Comparison of ENCODE assay signal across 9 mouse cellular contexts in genomic region chr10:80857848-80858247, GRCm38 (mm10). TPM values are rescaled to one million over a fixed set of nuclear protein-coding genes. Genes with fewer than 3 reads are reported as not detected.
DNase-seq lines count a peak whose midpoint lies in the region; ATAC-seq and TF ChIP-seq lines count a peak whose summit lies in the region.
"Had no signal": no experiment of that assay in that cellular context is flagged by ENCODE, and none has a peak within 500 bp of the region (broad histone marks: within the 10 kb centered on the region; RNA-seq: fewer than 3 reads in every experiment).

No protein-coding gene starts in this region.

- DNase-seq in midbrain, embryonic 10.5 days (ENCODE audit: low spot score), result no peak
- no peak for DNase-seq in urinary bladder, postnatal 14 days (ENCODE audit: low spot score)
- no peak for DNase-seq in right cerebral cortex, postnatal 36 days (ENCODE audit: low spot score in 2 of 2)
- no peak for DNase-seq in kidney, postnatal 36 days

- no peak overlapping the region; the same call in 1 of the 2 replicates for H3K4me2 ChIP-seq in midbrain, embryonic 15.5 days
- no peak overlapping the region for H3K4me2 ChIP-seq in forebrain, embryonic 12.5 days
- H3K4me2 ChIP-seq in limb, embryonic 12.5 days, result no peak overlapping the region

- TF ChIP-seq POLR2A in olfactory bulb, adult 2 months (IDR thresholded peaks at IDR 0.05; ENCODE audit: insufficient read depth, low read depth, low read length), result no peak

- TF ChIP-seq CTCF in olfactory bulb, adult 2 months (IDR thresholded peaks at IDR 0.05; ENCODE audit: insufficient read depth, low read depth, low read length), result no peak

- H3K4me3 ChIP-seq in midbrain, embryonic 10.5 days, result peak overlapping the region; percentile 14; the same call in 1 of the 2 replicates
- H3K4me3 ChIP-seq in midbrain, embryonic 15.5 days, result no peak overlapping the region
- no peak overlapping the region for H3K4me3 ChIP-seq in forebrain, embryonic 12.5 days (replicated peaks)
- no peak overlapping the region; the same call in 1 of the 2 replicates for H3K4me3 ChIP-seq in limb, embryonic 12.5 days (replicated peaks)
- H3K4me3 ChIP-seq in olfactory bulb, adult 2 months (ENCODE audit: insufficient read depth, low read depth, low read length), result no peak overlapping the region

- 76% methylated on average over 3 of the region's 3 CpGs for WGBS in midbrain, embryonic 10.5 days
- 59% methylated on average over 3 of the region's 3 CpGs for WGBS in midbrain, embryonic 15.5 days
- WGBS in forebrain, embryonic 12.5 days, result 62% methylated on average over 3 of the region's 3 CpGs
- WGBS in limb, embryonic 12.5 days, result 69% methylated on average over 3 of the region's 3 CpGs
- WGBS in olfactory bulb, adult 2 months, result 75% methylated on average over 3 of the region's 3 CpGs

- H3K4me1 ChIP-seq in midbrain, embryonic 10.5 days, result peaks cover 50% of the 10 kb centered on the region
- peaks cover 41% of the 10 kb centered on the region for H3K4me1 ChIP-seq in midbrain, embryonic 15.5 days
- H3K4me1 ChIP-seq in forebrain, embryonic 12.5 days, result peaks cover 44% of the 10 kb centered on the region
- H3K4me1 ChIP-seq in limb, embryonic 12.5 days (replicated peaks), result peaks cover 26% of the 10 kb centered on the region
- peaks cover 39% of the 10 kb centered on the region for H3K4me1 ChIP-seq in olfactory bulb, adult 2 months (ENCODE audit: control insufficient read depth, insufficient read depth, low read length)

- peaks cover 27% of the 10 kb centered on the region for H3K36me3 ChIP-seq in midbrain, embryonic 10.5 days
- peaks cover 7% of the 10 kb centered on the region; the same call in 1 of the 2 replicates for H3K36me3 ChIP-seq in midbrain, embryonic 15.5 days (replicated peaks)
- peaks cover 24% of the 10 kb centered on the region for H3K36me3 ChIP-seq in forebrain, embryonic 12.5 days (replicated peaks)
- peaks cover 23% of the 10 kb centered on the region for H3K36me3 ChIP-seq in limb, embryonic 12.5 days

- H3K27me3 ChIP-seq in midbrain, embryonic 10.5 days (ENCODE audit: low read depth, poor library complexity, severe bottlenecking), result no peaks in the 10 kb centered on the region
- no peaks in the 10 kb centered on the region for H3K27me3 ChIP-seq in midbrain, embryonic 15.5 days (replicated peaks)
- no peaks in the 10 kb centered on the region for H3K27me3 ChIP-seq in forebrain, embryonic 12.5 days
- H3K27me3 ChIP-seq in limb, embryonic 12.5 days, result no peaks in the 10 kb centered on the region

- H3K27ac ChIP-seq in midbrain, embryonic 10.5 days (replicated peaks), result peak overlapping the region; percentile 42
- H3K27ac ChIP-seq in midbrain, embryonic 15.5 days, result no peak overlapping the region
- 0 out of 2 replicates have a peak overlapping the region, but pooled peaks have one; percentile 36 for H3K27ac ChIP-seq in forebrain, embryonic 12.5 days
- H3K27ac ChIP-seq in limb, embryonic 12.5 days, result 0 out of 2 replicates have a peak overlapping the region, but pooled peaks have one; percentile 29
- 0 out of 2 replicates have a peak overlapping the region, but pooled peaks have one; percentile 27 for H3K27ac ChIP-seq in olfactory bulb, adult 2 months (ENCODE audit: insufficient read depth, low read depth, low read length)

- ATAC-seq in midbrain, embryonic 15.5 days (replicated peaks), result no peak
- no peak for ATAC-seq in forebrain, embryonic 12.5 days (ENCODE audit: low FRiP score)
- no peak for ATAC-seq in limb, embryonic 12.5 days (ENCODE audit: insufficient number of reproducible peaks, insufficient read depth, low FRiP score, low TSS enrichment, low read depth)
- ATAC-seq: lung, postnatal 0 days had no signal

- no peaks in the 10 kb centered on the region for H3K9me3 ChIP-seq in midbrain, embryonic 10.5 days (replicated peaks)
- no peaks in the 10 kb centered on the region for H3K9me3 ChIP-seq in midbrain, embryonic 15.5 days
- no peaks in the 10 kb centered on the region for H3K9me3 ChIP-seq in forebrain, embryonic 12.5 days
- H3K9me3 ChIP-seq in limb, embryonic 12.5 days, result no peaks in the 10 kb centered on the region

- H3K9ac ChIP-seq in midbrain, embryonic 15.5 days, result no peak overlapping the region
- no peak overlapping the region for H3K9ac ChIP-seq in forebrain, embryonic 12.5 days
- 0 out of 2 replicates have a peak overlapping the region, but pooled peaks have one; percentile 14 for H3K9ac ChIP-seq in limb, embryonic 12.5 days (replicated peaks)

RNA-seq across cellular contexts. Expression of gene Sppl2b, which starts 2.8 kb away (rescaled TPM):
- 42.8 and 45.6 TPM in 2 replicates for polyA plus RNA-seq in midbrain, embryonic 10.5 days (2016; fragmentation: Nextera tagmentation; extraction: Ambion mirVana)
- polyA plus RNA-seq in midbrain, embryonic 15.5 days (2015; fragmentation: Nextera tagmentation; extraction: Ambion mirVana), result 85.5 and 89.5 TPM in 2 replicates
- 43.3 and 44.0 TPM in 2 replicates for polyA plus RNA-seq in forebrain, embryonic 12.5 days (2016; fragmentation: Nextera tagmentation; extraction: Ambion mirVana)
- polyA plus RNA-seq in limb, embryonic 12.5 days (2016; fragmentation: Nextera tagmentation; extraction: Ambion mirVana), result 43.7 and 50.3 TPM in 2 replicates
- polyA plus RNA-seq in olfactory bulb, adult 2 months (2012; ENCODE audit: insufficient read depth, insufficient read length, low replicate concordance, missing spikeins), result not detected in 2 replicates

RNA-seq across cellular contexts. Expression of gene Lsm7, which starts 2.8 kb away (rescaled TPM):
- polyA plus RNA-seq in midbrain, embryonic 10.5 days (2016; fragmentation: Nextera tagmentation; extraction: Ambion mirVana), result 322 and 326 TPM in 2 replicates
- 214 and 222 TPM in 2 replicates for polyA plus RNA-seq in midbrain, embryonic 15.5 days (2015; fragmentation: Nextera tagmentation; extraction: Ambion mirVana)
- 274 and 289 TPM in 2 replicates for polyA plus RNA-seq in forebrain, embryonic 12.5 days (2016; fragmentation: Nextera tagmentation; extraction: Ambion mirVana)
- polyA plus RNA-seq in limb, embryonic 12.5 days (2016; fragmentation: Nextera tagmentation; extraction: Ambion mirVana), result 344 and 378 TPM in 2 replicates
- not detected in 2 replicates for polyA plus RNA-seq in olfactory bulb, adult 2 months (2012; ENCODE audit: insufficient read depth, insufficient read length, low replicate concordance, missing spikeins)

RNA-seq across cellular contexts. Expression of gene Tmprss9, which starts 13.8 kb away (rescaled TPM):
- polyA plus RNA-seq in midbrain, embryonic 10.5 days (2016; fragmentation: Nextera tagmentation; extraction: Ambion mirVana), result 0.02 and 0.09 TPM in 2 replicates
- 0.23 and 0.41 TPM in 2 replicates for polyA plus RNA-seq in midbrain, embryonic 15.5 days (2015; fragmentation: Nextera tagmentation; extraction: Ambion mirVana)
- polyA plus RNA-seq in forebrain, embryonic 12.5 days (2016; fragmentation: Nextera tagmentation; extraction: Ambion mirVana), result 0.06 and 0.08 TPM in 2 replicates
- polyA plus RNA-seq in limb, embryonic 12.5 days (2016; fragmentation: Nextera tagmentation; extraction: Ambion mirVana), result 0.08 TPM in 1 of 2 replicates, not detected in the other
- not detected in 2 replicates for polyA plus RNA-seq in olfactory bulb, adult 2 months (2012; ENCODE audit: insufficient read depth, insufficient read length, low replicate concordance, missing spikeins)
- polyA plus RNA-seq: lung, postnatal 0 days had no signal

RNA-seq across cellular contexts. Expression of gene Lingo3, which starts 14.0 kb away (rescaled TPM):
- 1.1 and 1.4 TPM in 2 replicates for polyA plus RNA-seq in midbrain, embryonic 10.5 days (2016; fragmentation: Nextera tagmentation; extraction: Ambion mirVana)
- polyA plus RNA-seq in midbrain, embryonic 15.5 days (2015; fragmentation: Nextera tagmentation; extraction: Ambion mirVana), result 10.4 and 11.7 TPM in 2 replicates
- 1.5 and 1.7 TPM in 2 replicates for polyA plus RNA-seq in forebrain, embryonic 12.5 days (2016; fragmentation: Nextera tagmentation; extraction: Ambion mirVana)
- 0.79 and 0.87 TPM in 2 replicates for polyA plus RNA-seq in limb, embryonic 12.5 days (2016; fragmentation: Nextera tagmentation; extraction: Ambion mirVana)
- not detected in 2 replicates for polyA plus RNA-seq in olfactory bulb, adult 2 months (2012; ENCODE audit: insufficient read depth, insufficient read length, low replicate concordance, missing spikeins)
- polyA plus RNA-seq: lung, postnatal 0 days had no signal

RNA-seq across cellular contexts. Expression of gene Oaz1, which starts 31.4 kb away (rescaled TPM):
- polyA plus RNA-seq in midbrain, embryonic 10.5 days (2016; fragmentation: Nextera tagmentation; extraction: Ambion mirVana), result 2,246 and 2,347 TPM in 2 replicates
- polyA plus RNA-seq in midbrain, embryonic 15.5 days (2015; fragmentation: Nextera tagmentation; extraction: Ambion mirVana), result 1,243 and 1,388 TPM in 2 replicates
- 1,463 and 1,490 TPM in 2 replicates for polyA plus RNA-seq in forebrain, embryonic 12.5 days (2016; fragmentation: Nextera tagmentation; extraction: Ambion mirVana)
- polyA plus RNA-seq in limb, embryonic 12.5 days (2016; fragmentation: Nextera tagmentation; extraction: Ambion mirVana), result 1,783 and 1,832 TPM in 2 replicates
- 801 TPM in 1 of 2 replicates, not detected in the other for polyA plus RNA-seq in olfactory bulb, adult 2 months (2012; ENCODE audit: insufficient read depth, insufficient read length, low replicate concordance, missing spikeins)

Comparison
In these comparisons a context has a peak if more than half of its experiments do, and no peak if none do; other contexts are left out.
1. RNA of gene Sppl2b, which starts 2.8 kb away (polyA plus RNA-seq): 85.5 to 89.5 TPM in midbrain, embryonic 15.5 days, 43.7 to 50.3 TPM in limb, embryonic 12.5 days, 43.3 to 44.0 TPM in forebrain, embryonic 12.5 days and 42.8 to 45.6 TPM in midbrain, embryonic 10.5 days; not detected in olfactory bulb, adult 2 months; every median in the first group is over 10 times any median in the second.
2. RNA of gene Lsm7, which starts 2.8 kb away (polyA plus RNA-seq): 344 to 378 TPM in limb, embryonic 12.5 days, 322 to 326 TPM in midbrain, embryonic 10.5 days, 274 to 289 TPM in forebrain, embryonic 12.5 days and 214 to 222 TPM in midbrain, embryonic 15.5 days; not detected in olfactory bulb, adult 2 months; every median in the first group is over 100 times any median in the second.